Mouse (Mus musculus) stomach, embryonic 16.5 days (tissue): ENCODE data around the gene Cnot3. TPM values are rescaled to one million over a fixed set of nuclear protein-coding genes. Genes with fewer than 3 reads are reported as not detected.
A peak's percentile ranks its signal among the peaks of the same experiment; 100 is the strongest.

Source experiments
- ATAC-seq: fragments of 200-750 bp; cut with Nextera tagmentation; 2 replicates; pipeline ENCODE4 v1.8.0; 2017; ENCODE audit warnings: moderate number of reproducible peaks, moderate TSS enrichment; ENCODE audit not compliant: insufficient read depth, low FRiP score
- H3K27ac ChIP-seq: fragments of 300-500 bp; sonication (generic); 2 replicates; pipeline ENCODE4 v1.5.1; 2014; ENCODE audit warnings: low read length
- H3K27me3 ChIP-seq: fragments of 300-500 bp; sonication (generic); 2 replicates; pipeline ENCODE4 v1.6.1; 2014; ENCODE audit warnings: low read length, control low read depth, mixed read lengths; ENCODE audit not compliant: control insufficient read depth, insufficient read depth
- H3K36me3 ChIP-seq: fragments of 300-500 bp; sonication (generic); 2 replicates; pipeline ENCODE4 v1.6.1; 2014; ENCODE audit warnings: low read length; ENCODE audit not compliant: control insufficient read depth, insufficient read depth
- H3K4me1 ChIP-seq: fragments of 300-500 bp; sonication (generic); 2 replicates; pipeline ENCODE4 v1.6.1; 2014; ENCODE audit warnings: low read length, control low read depth, mixed read lengths; ENCODE audit not compliant: control insufficient read depth, insufficient read depth
- H3K4me2 ChIP-seq: fragments of 300-500 bp; sonication (generic); 2 replicates; pipeline ENCODE4 v1.6.1; 2014; ENCODE audit warnings: low read depth, low read length, mixed read lengths
- H3K4me3 ChIP-seq: fragments of 300-500 bp; sonication (generic); replicated peaks from 2 replicates; pipeline ENCODE4 v1.5.1; 2014; ENCODE audit warnings: mild to moderate bottlenecking, low read length
- H3K9ac ChIP-seq: fragments of 300-500 bp; sonication (generic); 2 replicates; pipeline ENCODE4 v1.6.1; 2014; ENCODE audit warnings: low read length
- H3K9me3 ChIP-seq: fragments of 300-500 bp; sonication (generic); replicated peaks from 2 replicates; pipeline ENCODE4 v1.6.1; 2016; ENCODE audit warnings: low read length, control low read depth; ENCODE audit not compliant: control insufficient read depth
- WGBS: fragments of 180-500 bp; shearing (Covaris S2); extraction: QIAGEN DNeasy Blood & Tissue Kit; methylation state at CpG from one replicate; pipeline ENCODE4 v1.1.7; 2014; 5-methylcytosine and 5-hydroxymethylcytosine counted together
- polyA plus RNA-seq: library from polyadenylated mRNA; unstranded; fragments of >200 nt; fragmentation: Nextera tagmentation; extraction: Ambion mirVana; gene quantifications from 2 replicates; pipeline ENCODE4 v1.2.1, GENCODE M21; 2015

The Cnot3 gene
- polyA plus RNA-seq, 1 experiment from 2014 or later = 43.0 TPM

- Histone ChIP-seq H3K4me1 (peaks cover 6% of the 10 kb centered on the region), H3K36me3 (no peaks in the 10 kb centered on the region), H3K4me2 (no peak overlapping the region), H3K27ac (no peak overlapping the region), H3K9me3 (no peaks in the 10 kb centered on the region), H3K27me3 (no peaks in the 10 kb centered on the region), H3K9ac (no peak overlapping the region), H3K4me3 (no peak overlapping the region)
- no peak for ATAC-seq
- 82% methylated on average over 3 of the region's 3 CpGs for WGBS
These were observed 31.0 kb upstream of the Cnot3 start for GRCm38 (mm10) chr7:3614021-3614420.

- Histone ChIP-seq H3K27me3 (no peaks in the 10 kb centered on the region), H3K9ac (no peak within 1 kb of the TSS), H3K9me3 (no peaks in the 10 kb centered on the region), H3K4me3 (peak within 1 kb of the TSS; percentile 80), H3K4me1 (peaks cover 6% of the 10 kb centered on the region), H3K36me3 (peaks cover 4% of the 10 kb centered on the region), H3K4me2 (peak within 1 kb of the TSS; percentile 39), H3K27ac (no peak within 1 kb of the TSS)
- 83% methylated on average over 4 of the region's 4 CpGs for WGBS
- ATAC-seq = no peak
These were observed 29.0 kb upstream of the Cnot3 start, which contains the start of gene Oscar for GRCm38 (mm10) chr7:3616057-3616388. Oscar (minus strand) TSS chr7:3616157.

- 38% methylated on average over 6 of the region's 6 CpGs for WGBS
- Histone ChIP-seq H3K4me3 (peak overlapping the region; percentile 80), H3K27ac (no peak overlapping the region), H3K27me3 (no peaks in the 10 kb centered on the region), H3K9ac (no peak overlapping the region), H3K36me3 (peaks cover 4% of the 10 kb centered on the region), H3K4me2 (peak overlapping the region; percentile 39), H3K9me3 (no peaks in the 10 kb centered on the region), H3K4me1 (peaks cover 6% of the 10 kb centered on the region)
- ATAC-seq = no peak; the same call in none of the 2 replicates
These were observed 28.5 kb upstream of the Cnot3 start for GRCm38 (mm10) chr7:3616389-3617241.

GRCm38 (mm10) chr7:3617242-3617995 is 27.6 kb upstream of the Cnot3 start, which contains the start of gene Ndufa3:
Ndufa3 (plus strand) TSS chr7:3617373.
- WGBS = under 1% methylated on average over 32 of the region's 32 CpGs
- peak; percentile 97 for ATAC-seq

GRCm38 (mm10) chr7:3629030-3629429 is 16.0 kb upstream of the Cnot3 start:
- peak overlapping the region; percentile 99 for H3K4me2 ChIP-seq
- H3K9me3 ChIP-seq = no peaks in the 10 kb centered on the region
- H3K27me3 ChIP-seq = no peaks in the 10 kb centered on the region
- H3K9ac ChIP-seq = peak overlapping the region; percentile 84
- peaks cover 23% of the 10 kb centered on the region for H3K4me1 ChIP-seq
- peak overlapping the region; percentile 85 for H3K4me3 ChIP-seq
- H3K27ac ChIP-seq = 0 out of 2 replicates have a peak overlapping the region, but pooled peaks have one; percentile 88
- H3K36me3 ChIP-seq = 0 out of 2 replicates have a peak, but pooled peaks cover 6% of the 10 kb centered on the region
- no peak for ATAC-seq
- 28% methylated on average over 4 of the region's 4 CpGs for WGBS

More at GRCm38 (mm10) chr7:3617242-3617995, 27.6 kb upstream of the Cnot3 start, which contains the start of gene Ndufa3:
- H3K4me3 ChIP-seq = peak within 1 kb of the TSS; percentile 80
- peaks cover 6% of the 10 kb centered on the region for H3K4me1 ChIP-seq
- peak within 1 kb of the TSS; percentile 83 for H3K4me2 ChIP-seq
- H3K27me3 ChIP-seq = no peaks in the 10 kb centered on the region
- H3K9ac ChIP-seq = peak within 1 kb of the TSS; percentile 88
- peaks cover 4% of the 10 kb centered on the region for H3K36me3 ChIP-seq
- no peaks in the 10 kb centered on the region for H3K9me3 ChIP-seq
- H3K27ac ChIP-seq = peak within 1 kb of the TSS; percentile 78

- WGBS = 1% methylated on average over 47 of the region's 47 CpGs
- H3K27me3 ChIP-seq = no peaks in the 10 kb centered on the region
- 0 out of 2 replicates have a peak, but pooled peaks cover 10% of the 10 kb centered on the region for H3K36me3 ChIP-seq
- H3K4me3 ChIP-seq = peak within 1 kb of the TSS; percentile 85
- peak within 1 kb of the TSS; percentile 84 for H3K9ac ChIP-seq
- peak; percentile 92 for ATAC-seq
- peaks cover 23% of the 10 kb centered on the region for H3K4me1 ChIP-seq
- H3K27ac ChIP-seq = peak within 1 kb of the TSS; percentile 88
- no peaks in the 10 kb centered on the region for H3K9me3 ChIP-seq
- H3K4me2 ChIP-seq = peak within 1 kb of the TSS; percentile 99
These were observed 15.3 kb upstream of the Cnot3 start, which contains the start of the genes Tfpt and Prpf31 for GRCm38 (mm10) chr7:3629543-3630477. Tfpt (minus strand) TSS chr7:3629929. Prpf31 (plus strand) TSS chr7:3629985.

- peak overlapping the region; percentile 96 for H3K4me2 ChIP-seq
- WGBS = 52% methylated on average over 3 of the region's 3 CpGs
- no peak overlapping the region for H3K27ac ChIP-seq
- peak overlapping the region; percentile 84 for H3K9ac ChIP-seq
- no peak for ATAC-seq
- no peaks in the 10 kb centered on the region for H3K27me3 ChIP-seq
- no peaks in the 10 kb centered on the region for H3K9me3 ChIP-seq
- peaks cover 23% of the 10 kb centered on the region for H3K4me1 ChIP-seq
- peak overlapping the region; percentile 85 for H3K4me3 ChIP-seq
- 0 out of 2 replicates have a peak, but pooled peaks cover 10% of the 10 kb centered on the region for H3K36me3 ChIP-seq
These were observed 14.6 kb upstream of the Cnot3 start for GRCm38 (mm10) chr7:3630478-3630815.

- Histone ChIP-seq H3K4me1 (peaks cover 24% of the 10 kb centered on the region), H3K9ac (no peak overlapping the region), H3K36me3 (no peaks in the 10 kb centered on the region; the same call in 1 of the 2 replicates), H3K4me2 (no peak overlapping the region; the same call in 1 of the 2 replicates), H3K27ac (no peak overlapping the region), H3K4me3 (no peak overlapping the region), H3K9me3 (no peaks in the 10 kb centered on the region), H3K27me3 (no peaks in the 10 kb centered on the region)
- ATAC-seq = no peak
- WGBS = 62% methylated on average over 5 of the region's 5 CpGs
These were observed 1.7 kb upstream of the Cnot3 start for GRCm38 (mm10) chr7:3643412-3643811.
